Mouse (Mus musculus): ENCODE measurements around the gene Mob2.

DNA sequence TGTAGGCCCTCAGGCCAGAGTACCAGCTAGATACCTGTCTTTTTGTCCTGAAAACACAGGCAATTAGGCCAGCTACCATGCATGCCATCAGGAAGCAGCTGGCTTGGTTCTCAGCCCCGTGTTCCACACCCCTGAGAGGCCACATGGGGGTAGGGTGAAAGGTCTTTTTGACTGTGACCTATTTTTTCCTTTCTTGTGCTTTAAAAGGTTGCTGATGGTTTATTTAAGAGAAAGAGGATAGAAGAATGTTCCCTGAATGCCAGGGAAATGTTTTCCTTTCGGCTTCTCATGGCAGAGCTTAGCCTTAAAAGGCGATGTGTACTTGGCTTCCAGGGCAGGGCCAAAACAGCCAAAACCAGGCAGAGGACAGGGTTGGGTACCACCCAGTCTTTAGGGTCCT lies 40.0 kb downstream of the Mob2 start:
- TF ChIP-seq CTCF (IDR thresholded peaks at IDR 0.05; ENCODE audit: low read depth, low read length) = no peak
- TF ChIP-seq POLR2A (IDR thresholded peaks at IDR 0.05; ENCODE audit: insufficient read depth, low read length) = no peak
